Mouse (Mus musculus) midbrain, postnatal 0 days (tissue): Measurements from ENCODE around the gene Got1. TPM values are rescaled to one million over a fixed set of nuclear protein-coding genes. Genes with fewer than 3 reads are reported as not detected.
A peak's percentile ranks its signal among the peaks of the same experiment; 100 is the strongest.

Experiments
- ATAC-seq: fragments of 200-750 bp; cut with Nextera tagmentation; 2 replicates; pipeline ENCODE4 v1.8.0; 2017; ENCODE audit warnings: moderate number of reproducible peaks, mild to moderate bottlenecking, moderate TSS enrichment, moderate library complexity; ENCODE audit not compliant: low FRiP score
- DNase-seq: peaks from one replicate; pipeline ENCODE4 v3.0.0-alpha.2; 2015; ENCODE audit warnings: low spot score
- H3K27ac ChIP-seq: fragments of 300-500 bp; sonication (generic); 2 replicates; pipeline ENCODE4 v1.5.1; 2014; ENCODE audit warnings: low read depth, mild to moderate bottlenecking, low read length, mixed read lengths
- H3K27me3 ChIP-seq: fragments of 300-500 bp; sonication (generic); 2 replicates; pipeline ENCODE4 v1.6.1; 2014; ENCODE audit warnings: low read length, control low read depth, mixed read lengths; ENCODE audit not compliant: insufficient read depth
- H3K36me3 ChIP-seq: fragments of 300-500 bp; sonication (generic); 2 replicates; pipeline ENCODE4 v1.6.1; 2014; ENCODE audit warnings: low read length, control low read depth, mixed read lengths; ENCODE audit not compliant: insufficient read depth
- H3K4me1 ChIP-seq: fragments of 300-500 bp; sonication (generic); 2 replicates; pipeline ENCODE4 v1.6.1; 2014; ENCODE audit warnings: mild to moderate bottlenecking, control low read depth, antibody characterized with exemption, low read length, mixed read lengths; ENCODE audit not compliant: insufficient read depth
- H3K4me2 ChIP-seq: fragments of 300-500 bp; sonication (generic); 2 replicates; pipeline ENCODE4 v1.6.1; 2014; ENCODE audit warnings: low read depth, mild to moderate bottlenecking, low read length, mixed read lengths; ENCODE audit not compliant: poor library complexity, severe bottlenecking
- H3K4me3 ChIP-seq: fragments of 300-500 bp; sonication (generic); 2 replicates; pipeline ENCODE4 v1.5.1; 2014; ENCODE audit warnings: low read depth, mild to moderate bottlenecking, low read length, moderate library complexity
- H3K9ac ChIP-seq: fragments of 300-500 bp; sonication (generic); replicated peaks from 2 replicates; pipeline ENCODE4 v1.6.1; 2014; ENCODE audit warnings: mild to moderate bottlenecking, low read length, moderate library complexity, mixed read lengths; ENCODE audit not compliant: poor library complexity, severe bottlenecking
- H3K9me3 ChIP-seq: fragments of 300-500 bp; sonication (generic); 2 replicates; pipeline ENCODE4 v1.6.1; 2016; ENCODE audit warnings: low read length, control low read depth
- CTCF ChIP-seq: IDR thresholded peaks from 2 replicates; pipeline ENCODE4 v1.5.1; 2016; ENCODE audit warnings: antibody characterized with exemption, mild to moderate bottlenecking
- WGBS: fragments of 180-500 bp; shearing (Covaris S2); extraction: QIAGEN DNeasy Blood & Tissue Kit; methylation state at CpG from one replicate; pipeline ENCODE4 v1.1.7; 2014; 5-methylcytosine and 5-hydroxymethylcytosine counted together
- polyA plus RNA-seq: library from polyadenylated mRNA; unstranded; fragments of >200 nt; fragmentation: Nextera tagmentation; extraction: Ambion mirVana; gene quantifications from 2 replicates; pipeline ENCODE4 v1.2.1, GENCODE M21; 2015
- total RNA-seq: library from RNA; depleted of rRNA; stranded (reverse); fragments of >200 nt; gene quantifications from 2 replicates; pipeline ENCODE4 v1.2.3, GENCODE M21; 2014

Got1 gene
- total and polyA plus RNA-seq, 2 experiments from 2014 or later = 103 to 121 TPM

DNA sequence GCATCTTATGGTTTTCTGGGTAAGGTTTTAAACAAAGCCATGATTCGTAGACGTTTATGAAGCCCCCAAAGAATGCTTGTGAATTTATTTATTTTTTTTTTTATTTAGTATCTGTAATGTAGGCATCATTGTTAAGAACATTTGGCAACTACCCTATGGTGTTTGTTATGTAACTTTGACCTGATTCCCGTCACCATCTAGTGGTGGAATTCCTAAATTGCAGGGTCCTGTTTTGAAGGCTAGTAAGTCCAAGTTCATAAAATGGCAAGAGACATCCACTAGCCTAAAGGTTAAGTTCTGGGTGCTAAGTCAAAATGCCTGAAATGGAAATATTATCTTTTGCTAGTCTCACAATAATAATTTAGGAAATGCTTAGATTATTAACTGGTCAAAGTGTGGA, 37.0 kb downstream of the Got1 start:
- peak; percentile 60 for DNase-seq
- TF ChIP-seq CTCF = peak; percentile 77

DNA sequence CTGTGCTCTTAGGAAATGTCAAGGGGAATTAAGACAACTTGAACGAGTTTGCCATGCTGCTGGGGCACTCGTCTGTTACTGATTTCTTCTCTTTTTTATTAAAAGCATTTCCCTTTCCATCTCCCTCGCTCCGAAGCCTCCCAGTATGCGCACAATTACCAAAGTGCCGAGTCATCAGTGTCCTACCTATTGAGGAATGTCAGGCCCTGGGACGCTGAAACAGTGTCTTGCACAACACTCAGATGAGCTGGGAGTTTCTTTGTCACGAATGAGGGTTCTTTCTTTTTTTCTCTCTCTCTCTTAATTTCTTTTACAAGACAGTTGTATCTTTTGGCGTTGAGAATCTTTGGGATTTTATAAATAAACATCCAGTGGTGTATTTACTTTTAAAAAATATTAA, 43.9 kb downstream of the Got1 start:
- Histone ChIP-seq H3K27me3 (no peaks in the 10 kb centered on the region), H3K4me1 (no peaks in the 10 kb centered on the region), H3K9ac (no peak overlapping the region), H3K4me3 (no peak overlapping the region), H3K36me3 (no peaks in the 10 kb centered on the region), H3K27ac (no peak overlapping the region), H3K9me3 (no peaks in the 10 kb centered on the region), H3K4me2 (no peak overlapping the region)
- 62% methylated on average over 9 of the region's 9 CpGs for WGBS
- DNase-seq = no peak
- ATAC-seq = no peak
- TF ChIP-seq CTCF = no peak

More for the DNA sequence above, 37.0 kb downstream of the Got1 start:
- no peak overlapping the region for H3K27ac ChIP-seq
- peaks cover 7% of the 10 kb centered on the region for H3K36me3 ChIP-seq
- H3K4me1 ChIP-seq = no peaks in the 10 kb centered on the region
- no peak overlapping the region for H3K9ac ChIP-seq
- H3K4me2 ChIP-seq = no peak overlapping the region
- H3K4me3 ChIP-seq = no peak overlapping the region
- 35% methylated on average over 3 of the region's 3 CpGs for WGBS
- H3K9me3 ChIP-seq = no peaks in the 10 kb centered on the region
- H3K27me3 ChIP-seq = no peaks in the 10 kb centered on the region
- no peak for ATAC-seq

DNA sequence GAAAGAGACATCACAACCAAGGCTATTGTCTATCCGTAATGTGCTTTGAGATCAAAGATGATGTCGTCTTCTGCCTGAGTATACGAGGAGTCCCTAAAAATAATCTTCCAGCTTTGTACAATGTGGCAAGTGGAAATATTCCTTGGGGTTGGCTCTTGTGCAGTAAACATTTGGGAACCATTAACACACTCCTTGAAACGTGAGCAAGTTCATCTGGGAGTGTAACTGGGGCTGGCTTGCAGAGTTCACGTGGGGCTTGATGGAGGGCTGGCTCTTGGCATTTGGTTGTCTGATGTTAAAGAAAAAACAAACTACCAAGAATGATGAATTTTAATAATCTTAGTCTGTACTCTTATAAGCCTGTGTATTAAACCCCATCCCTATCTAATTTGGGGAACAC, 45.0 kb downstream of the Got1 start:
- TF ChIP-seq CTCF = no peak
- H3K4me3 ChIP-seq = no peak overlapping the region
- H3K27me3 ChIP-seq = no peaks in the 10 kb centered on the region
- H3K9ac ChIP-seq = no peak overlapping the region
- ATAC-seq = no peak
- H3K4me1 ChIP-seq = no peaks in the 10 kb centered on the region
- H3K4me2 ChIP-seq = no peak overlapping the region
- no peak overlapping the region for H3K27ac ChIP-seq
- H3K36me3 ChIP-seq = no peaks in the 10 kb centered on the region
- H3K9me3 ChIP-seq = no peaks in the 10 kb centered on the region
- DNase-seq = no peak
- 81% methylated on average over 5 of the region's 5 CpGs for whole genome bisulfite sequencing

DNA sequence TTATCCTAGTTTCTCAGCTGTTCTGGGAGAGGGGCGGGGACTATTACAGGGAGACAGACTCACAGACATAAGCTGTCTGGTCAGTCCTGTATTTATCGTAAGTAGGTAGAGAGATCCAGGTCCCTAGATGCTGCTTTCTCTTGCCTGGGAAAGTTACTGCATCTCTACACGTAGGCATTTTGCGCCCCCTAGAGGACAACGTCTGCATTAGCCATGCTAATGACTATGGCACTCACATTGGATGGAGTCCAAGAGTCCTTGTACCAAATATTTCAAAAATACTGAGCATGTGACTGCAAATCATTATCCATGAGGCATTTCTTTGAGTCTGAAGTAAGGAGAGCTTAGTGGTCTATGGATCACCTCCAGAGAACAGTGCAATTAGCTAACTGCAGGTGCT, 45.5 kb downstream of the Got1 start:
- WGBS = 21% methylated on average over 5 of the region's 5 CpGs
- no peak overlapping the region for H3K4me3 ChIP-seq
- peak; percentile 85 for TF ChIP-seq CTCF
- no peaks in the 10 kb centered on the region for H3K4me1 ChIP-seq
- H3K27ac ChIP-seq = no peak overlapping the region
- no peak for ATAC-seq
- no peaks in the 10 kb centered on the region for H3K36me3 ChIP-seq
- no peak overlapping the region for H3K9ac ChIP-seq
- no peak overlapping the region for H3K4me2 ChIP-seq
- H3K9me3 ChIP-seq = no peaks in the 10 kb centered on the region
- no peaks in the 10 kb centered on the region for H3K27me3 ChIP-seq
- DNase-seq = peak; percentile 86

DNA sequence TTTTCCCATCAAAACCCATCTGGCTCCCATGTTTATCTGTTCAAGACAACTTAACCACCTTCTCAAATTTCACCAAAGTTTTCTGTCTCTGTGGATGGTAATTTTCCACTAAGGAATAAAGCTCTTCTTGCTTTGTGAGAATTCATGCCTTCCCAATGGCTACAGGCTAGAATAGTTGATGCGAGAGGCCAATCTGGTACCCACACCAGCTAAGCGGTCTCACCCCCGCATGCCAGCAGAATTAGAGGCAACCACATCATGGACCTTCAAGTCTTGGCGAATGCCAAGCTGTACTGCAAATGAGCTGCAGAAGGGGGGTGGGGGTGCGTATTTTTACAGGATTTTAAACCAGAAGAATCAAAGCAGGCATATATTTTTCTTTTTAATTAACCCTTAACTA, 47.0 kb downstream of the Got1 start:
- no peaks in the 10 kb centered on the region for H3K9me3 ChIP-seq
- H3K4me3 ChIP-seq = no peak overlapping the region
- no peak overlapping the region for H3K9ac ChIP-seq
- no peak for TF ChIP-seq CTCF
- no peaks in the 10 kb centered on the region for H3K4me1 ChIP-seq
- no peaks in the 10 kb centered on the region for H3K36me3 ChIP-seq
- H3K4me2 ChIP-seq = no peak overlapping the region
- H3K27me3 ChIP-seq = no peaks in the 10 kb centered on the region
- no peak overlapping the region for H3K27ac ChIP-seq
- no peak for ATAC-seq
- DNase-seq = no peak
- WGBS = 87% methylated on average over 5 of the region's 5 CpGs

DNA sequence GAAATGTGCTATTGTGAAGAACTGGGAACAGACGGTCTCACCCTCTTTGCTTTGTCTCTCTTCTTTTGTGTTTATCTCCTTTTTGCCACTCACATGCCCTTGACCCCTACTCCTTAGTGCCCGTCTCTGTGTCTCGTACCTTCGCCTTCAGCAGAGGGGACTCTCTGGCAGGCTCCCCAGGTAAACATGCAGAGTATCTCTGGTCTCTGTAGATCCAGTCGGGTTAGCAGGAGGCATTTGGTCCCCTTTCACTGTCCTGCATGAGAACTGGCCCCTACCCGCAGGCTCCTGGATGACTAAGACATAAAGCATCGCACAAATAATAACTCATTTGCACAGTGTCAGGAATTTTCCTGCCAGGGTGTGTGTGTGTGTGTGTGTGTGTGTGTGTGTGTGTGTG, 48.3 kb downstream of the Got1 start:
- 69% methylated on average over 7 of the region's 7 CpGs for WGBS
- Histone ChIP-seq H3K27me3 (no peaks in the 10 kb centered on the region), H3K9me3 (no peaks in the 10 kb centered on the region), H3K27ac (no peak overlapping the region), H3K4me2 (no peak overlapping the region), H3K4me3 (no peak overlapping the region), H3K4me1 (no peaks in the 10 kb centered on the region), H3K36me3 (no peaks in the 10 kb centered on the region; the same call in 1 of the 2 replicates), H3K9ac (no peak overlapping the region)
- no peak for ATAC-seq
- no peak for TF ChIP-seq CTCF
- DNase-seq = no peak
